Mouse (Mus musculus) forebrain, embryonic 11.5 days (tissue): ENCODE data around the gene Ccdc110. TPM values are rescaled to one million over a fixed set of nuclear protein-coding genes. Genes with fewer than 3 reads are reported as not detected.
A peak's percentile ranks its signal among the peaks of the same experiment; 100 is the strongest.

Experiments
- ATAC-seq: fragments of 200-750 bp; cut with Nextera tagmentation; replicated peaks from 2 replicates; pipeline ENCODE4 v1.8.0; 2017; ENCODE audit warnings: moderate TSS enrichment; ENCODE audit not compliant: low FRiP score
- DNase-seq: peaks from one replicate; pipeline ENCODE4 v3.0.0-alpha.2; 2017; ENCODE audit warnings: low spot score
- H3K27ac ChIP-seq: fragments of 300-500 bp; sonication (generic); 2 replicates; pipeline ENCODE4 v1.5.1; 2014; ENCODE audit warnings: low read depth, low read length
- H3K27me3 ChIP-seq: fragments of 300-500 bp; sonication (generic); 2 replicates; pipeline ENCODE4 v1.6.1; 2014; ENCODE audit warnings: mild to moderate bottlenecking, low read length, mixed read lengths; ENCODE audit not compliant: control insufficient read depth, insufficient read depth
- H3K36me3 ChIP-seq: fragments of 300-500 bp; sonication (generic); 2 replicates; pipeline ENCODE4 v1.6.1; 2014; ENCODE audit warnings: mild to moderate bottlenecking, low read length, moderate library complexity, mixed read lengths; ENCODE audit not compliant: control insufficient read depth, insufficient read depth
- H3K4me1 ChIP-seq: fragments of 300-500 bp; sonication (generic); replicated peaks from 2 replicates; pipeline ENCODE4 v1.6.1; 2014; ENCODE audit warnings: low read length, mixed read lengths; ENCODE audit not compliant: control insufficient read depth, insufficient read depth
- H3K4me2 ChIP-seq: fragments of 300-500 bp; sonication (generic); 2 replicates; pipeline ENCODE4 v1.6.1; 2014; ENCODE audit warnings: low read depth, mild to moderate bottlenecking, low read length, moderate library complexity, mixed read lengths; ENCODE audit not compliant: severe bottlenecking
- H3K4me3 ChIP-seq: fragments of 300-500 bp; sonication (generic); 2 replicates; pipeline ENCODE4 v1.5.1; 2014; ENCODE audit warnings: low read depth, low read length
- H3K9ac ChIP-seq: fragments of 300-500 bp; sonication (generic); 2 replicates; pipeline ENCODE4 v1.6.1; 2014; ENCODE audit warnings: low read length
- H3K9me3 ChIP-seq: fragments of 300-500 bp; sonication (generic); 2 replicates; pipeline ENCODE4 v1.6.1; 2016; ENCODE audit warnings: low read length, mixed read lengths; ENCODE audit not compliant: control insufficient read depth
- WGBS: fragments of 180-500 bp; shearing (Covaris S2); extraction: QIAGEN DNeasy Blood & Tissue Kit; methylation state at CpG from one replicate; pipeline ENCODE4 v1.1.7; 2014; 5-methylcytosine and 5-hydroxymethylcytosine counted together
- polyA plus RNA-seq: library from polyadenylated mRNA; unstranded; fragments of >200 nt; fragmentation: Nextera tagmentation; extraction: Ambion mirVana; gene quantifications from 2 replicates; pipeline ENCODE4 v1.2.1, GENCODE M21; 2014

Ccdc110 gene
- polyA plus RNA-seq, 1 experiment from 2014 or later: 0.23 TPM

GRCm38 (mm10) chr8:45946283-45946682 lies 11.9 kb downstream of the Ccdc110 start:
- Histone ChIP-seq H3K9ac (no peak overlapping the region), H3K36me3 (no peaks in the 10 kb centered on the region), H3K27ac (no peak overlapping the region), H3K4me3 (no peak overlapping the region), H3K27me3 (no peaks in the 10 kb centered on the region), H3K9me3 (no peaks in the 10 kb centered on the region), H3K4me2 (no peak overlapping the region), H3K4me1 (no peaks in the 10 kb centered on the region)
- DNase-seq (no peak), ATAC-seq (no peak)
- WGBS: 89% methylated on average over 4 of the region's 4 CpGs

GRCm38 (mm10) chr8:45950622-45951021 lies 16.2 kb downstream of the Ccdc110 start:
- Histone ChIP-seq H3K36me3 (no peaks in the 10 kb centered on the region), H3K27me3 (no peaks in the 10 kb centered on the region), H3K4me2 (no peak overlapping the region), H3K9me3 (no peaks in the 10 kb centered on the region), H3K9ac (no peak overlapping the region), H3K4me3 (no peak overlapping the region), H3K27ac (no peak overlapping the region), H3K4me1 (no peaks in the 10 kb centered on the region)
- DNase-seq: no peak
- no peak for ATAC-seq
- 24% methylated on average over 2 of the region's 2 CpGs for WGBS

GRCm38 (mm10) chr8:45970894-45971293 lies 36.5 kb downstream of the Ccdc110 start:
- 94% methylated on average over 12 of the region's 12 CpGs for WGBS
- Histone ChIP-seq H3K4me3 (no peak overlapping the region), H3K4me2 (no peak overlapping the region), H3K9me3 (no peaks in the 10 kb centered on the region; the same call in 1 of the 2 replicates), H3K36me3 (no peaks in the 10 kb centered on the region), H3K27ac (no peak overlapping the region), H3K4me1 (peaks cover 1% of the 10 kb centered on the region; the same call in 1 of the 2 replicates), H3K27me3 (no peaks in the 10 kb centered on the region), H3K9ac (no peak overlapping the region)
- DNase-seq (no peak), ATAC-seq (no peak)

GRCm38 (mm10) chr8:45973988-45974505 lies 39.6 kb downstream of the Ccdc110 start:
- WGBS: 72% methylated on average over 8 of the region's 8 CpGs
- Histone ChIP-seq H3K4me2 (peak overlapping the region; percentile 73; the same call in 1 of the 2 replicates), H3K27me3 (no peaks in the 10 kb centered on the region), H3K4me3 (no peak overlapping the region), H3K36me3 (no peaks in the 10 kb centered on the region), H3K9me3 (no peaks in the 10 kb centered on the region; the same call in 1 of the 2 replicates), H3K9ac (no peak overlapping the region; the same call in 1 of the 2 replicates), H3K4me1 (peaks cover 4% of the 10 kb centered on the region; the same call in 1 of the 2 replicates), H3K27ac (no peak overlapping the region)
- no peak for DNase-seq
- no peak for ATAC-seq

GRCm38 (mm10) chr8:45975126-45975836 lies 40.9 kb downstream of the Ccdc110 start, which contains the start of the genes 1700029J07Rik and Ufsp2:
1700029J07Rik (minus strand) TSS chr8:45975252.
Ufsp2 (plus strand) TSS chr8:45975528.
- Histone ChIP-seq H3K4me3 (peak within 1 kb of the TSS; percentile 56), H3K4me2 (peak within 1 kb of the TSS; percentile 73), H3K9ac (peak within 1 kb of the TSS; percentile 64), H3K9me3 (no peaks in the 10 kb centered on the region; the same call in 1 of the 2 replicates), H3K27me3 (no peaks in the 10 kb centered on the region), H3K4me1 (peaks cover 4% of the 10 kb centered on the region; the same call in 1 of the 2 replicates), H3K27ac (peak within 1 kb of the TSS; percentile 48; the same call in 1 of the 2 replicates), H3K36me3 (no peaks in the 10 kb centered on the region)
- ATAC-seq (peak; percentile 98), DNase-seq (peak; percentile 98)
- WGBS: under 1% methylated on average over 57 of the region's 57 CpGs

- 72% methylated on average over 11 of the region's 11 CpGs for WGBS
- ATAC-seq: no peak
- H3K4me2 ChIP-seq: peak overlapping the region; percentile 73
- H3K4me1 ChIP-seq: peaks cover 4% of the 10 kb centered on the region; the same call in 1 of the 2 replicates
- H3K36me3 ChIP-seq: no peaks in the 10 kb centered on the region
- H3K9me3 ChIP-seq: no peaks in the 10 kb centered on the region; the same call in 1 of the 2 replicates
- peak overlapping the region; percentile 56 for H3K4me3 ChIP-seq
- H3K27ac ChIP-seq: no peak overlapping the region
- no peak for DNase-seq
- H3K9ac ChIP-seq: peak overlapping the region; percentile 64
- no peaks in the 10 kb centered on the region for H3K27me3 ChIP-seq
Measured at GRCm38 (mm10) chr8:45975837-45976468, 41.5 kb downstream of the Ccdc110 start.

- no peak overlapping the region for H3K4me3 ChIP-seq
- H3K27ac ChIP-seq: no peak overlapping the region
- H3K4me2 ChIP-seq: no peak overlapping the region
- no peak overlapping the region for H3K9ac ChIP-seq
- ATAC-seq (no peak), DNase-seq (no peak)
- 84% methylated on average over 3 of the region's 3 CpGs for WGBS
- peaks cover 2% of the 10 kb centered on the region; the same call in 1 of the 2 replicates for H3K36me3 ChIP-seq
- no peaks in the 10 kb centered on the region for H3K9me3 ChIP-seq
- no peaks in the 10 kb centered on the region for H3K27me3 ChIP-seq
- H3K4me1 ChIP-seq: no peaks in the 10 kb centered on the region
Measured at GRCm38 (mm10) chr8:45986665-45987064, 52.2 kb downstream of the Ccdc110 start.

GRCm38 (mm10) chr8:45988189-45988588 lies 53.8 kb downstream of the Ccdc110 start:
- DNase-seq: no peak
- Histone ChIP-seq H3K27me3 (no peaks in the 10 kb centered on the region), H3K4me1 (no peaks in the 10 kb centered on the region), H3K4me2 (no peak overlapping the region), H3K9me3 (no peaks in the 10 kb centered on the region), H3K36me3 (peaks cover 2% of the 10 kb centered on the region; the same call in 1 of the 2 replicates), H3K4me3 (no peak overlapping the region), H3K27ac (no peak overlapping the region), H3K9ac (no peak overlapping the region)
- ATAC-seq: no peak
- 72% methylated on average over 2 of the region's 2 CpGs for WGBS
